Mouse (Mus musculus): Measurements from ENCODE around the gene Rpl29. TPM values are rescaled to one million over a fixed set of nuclear protein-coding genes. Genes with fewer than 3 reads are reported as not detected.

Rpl29 gene
- 40.2 and 40.6 TPM in 2 replicates for polyA plus RNA-seq (2012)

GRCm38 (mm10) chr9:106429221-106430014 is at the start of gene Rpl29:
Rpl29 (plus strand) TSS chr9:106429454.
- no peak for TF ChIP-seq GATA1 (IDR thresholded peaks at IDR 0.05; ENCODE audit: low read length)

GRCm38 (mm10) chr9:106386181-106386864 is 42.9 kb upstream of the Rpl29 start:
- no peak for TF ChIP-seq GATA1 (IDR thresholded peaks at IDR 0.05; ENCODE audit: low read length)

- TF ChIP-seq GATA1 (IDR thresholded peaks at IDR 0.05; ENCODE audit: low read length): no peak
Measured at GRCm38 (mm10) chr9:106392828-106393527, 36.3 kb upstream of the Rpl29 start.

GRCm38 (mm10) chr9:106393548-106393947 is 35.7 kb upstream of the Rpl29 start:
- no peak for TF ChIP-seq GATA1 (IDR thresholded peaks at IDR 0.05; ENCODE audit: low read length)

- TF ChIP-seq GATA1 (IDR thresholded peaks at IDR 0.05; ENCODE audit: low read length): no peak
Measured at GRCm38 (mm10) chr9:106394649-106395602, 34.3 kb upstream of the Rpl29 start.

- TF ChIP-seq GATA1 (IDR thresholded peaks at IDR 0.05; ENCODE audit: low read length): no peak
Measured at GRCm38 (mm10) chr9:106397733-106398132, 31.5 kb upstream of the Rpl29 start.

GRCm38 (mm10) chr9:106398667-106399311 is 30.5 kb upstream of the Rpl29 start:
- peak; percentile 29 for TF ChIP-seq GATA1 (IDR thresholded peaks at IDR 0.05; ENCODE audit: low read length)

- TF ChIP-seq GATA1 (IDR thresholded peaks at IDR 0.05; ENCODE audit: low read length): no peak
Measured at GRCm38 (mm10) chr9:106399808-106400207, 29.4 kb upstream of the Rpl29 start.

- TF ChIP-seq GATA1 (IDR thresholded peaks at IDR 0.05; ENCODE audit: low read length): no peak
Measured at GRCm38 (mm10) chr9:106402149-106402548, 27.1 kb upstream of the Rpl29 start.

- TF ChIP-seq GATA1 (IDR thresholded peaks at IDR 0.05; ENCODE audit: low read length): no peak
Measured at GRCm38 (mm10) chr9:106402607-106403375, 26.5 kb upstream of the Rpl29 start.

- TF ChIP-seq GATA1 (IDR thresholded peaks at IDR 0.05; ENCODE audit: low read length): no peak
Measured at GRCm38 (mm10) chr9:106405275-106405674, 24.0 kb upstream of the Rpl29 start.

- TF ChIP-seq GATA1 (IDR thresholded peaks at IDR 0.05; ENCODE audit: low read length): no peak
Measured at GRCm38 (mm10) chr9:106406443-106407078, 22.7 kb upstream of the Rpl29 start.

- no peak for TF ChIP-seq GATA1 (IDR thresholded peaks at IDR 0.05; ENCODE audit: low read length)
Measured at GRCm38 (mm10) chr9:106409096-106409495, 20.2 kb upstream of the Rpl29 start.
